Mouse (Mus musculus) kidney, adult 2 months (tissue): ENCODE data around the gene Plin2. TPM values are rescaled to one million over a fixed set of nuclear protein-coding genes. Genes with fewer than 3 reads are reported as not detected.
"Not testable (repeated sequence)": the region's sequence is repeated elsewhere in the genome, so short reads cannot be mapped to it uniquely, and the experiment has no call there.

ENCODE experiments used
- DNase-seq: peaks from one replicate; pipeline ENCODE4 v3.0.0; 2021
- H3K27ac ChIP-seq: fragments of 200-500 bp; 2 replicates; pipeline ENCODE4 v1.5.1; 2012; ENCODE audit warnings: low read depth, low read length, control low read depth, inconsistent platforms; ENCODE audit not compliant: insufficient read depth
- H3K27me3 ChIP-seq: fragments of 200-500 bp; replicated peaks from 2 replicates; pipeline ENCODE4 v1.6.1; 2012; ENCODE audit warnings: mild to moderate bottlenecking, moderate library complexity, low read length, inconsistent platforms; ENCODE audit not compliant: control insufficient read depth, insufficient read depth
- H3K36me3 ChIP-seq: fragments of 200-500 bp; 2 replicates; pipeline ENCODE4 v1.6.1; 2012; ENCODE audit warnings: mild to moderate bottlenecking, moderate library complexity, low read length, inconsistent platforms; ENCODE audit not compliant: control insufficient read depth, insufficient read depth
- H3K4me1 ChIP-seq: fragments of 200-500 bp; 2 replicates; pipeline ENCODE4 v1.6.1; 2011; ENCODE audit warnings: low read length; ENCODE audit not compliant: control insufficient read depth, insufficient read depth
- H3K4me3 ChIP-seq: fragments of 200-500 bp; 2 replicates; pipeline ENCODE4 v1.5.1; 2011; ENCODE audit warnings: mild to moderate bottlenecking, low read depth, low read length, control low read depth; ENCODE audit not compliant: insufficient read depth
- CTCF ChIP-seq: fragments of 200-500 bp; conservative IDR thresholded peaks from 2 replicates; pipeline ENCODE4 v1.5.1; 2011; ENCODE audit warnings: low read depth, mild to moderate bottlenecking, control low read depth, low read length, moderate library complexity, mixed read lengths; ENCODE audit not compliant: insufficient read depth, insufficient read length
- POLR2A ChIP-seq: fragments of 200-500 bp; IDR thresholded peaks from one replicate; pipeline ENCODE4 v1.6.1; 2011; ENCODE audit warnings: low read depth, low read length, control low read depth
- WGBS: fragments of 180-500 bp; shearing (Covaris S2); methylation state at CpG from one replicate; pipeline ENCODE4 v1.1.7; 2018; 5-methylcytosine and 5-hydroxymethylcytosine counted together
- polyA plus RNA-seq: library from polyadenylated mRNA; depleted of rRNA; stranded (reverse); fragments of >200 nt; gene quantifications from 2 replicates; pipeline ENCODE4 v1.2.3, GENCODE M21; 2012; rRNA removed

Plin2 gene
- polyA plus RNA-seq, 1 experiment = 143 TPM

DNA sequence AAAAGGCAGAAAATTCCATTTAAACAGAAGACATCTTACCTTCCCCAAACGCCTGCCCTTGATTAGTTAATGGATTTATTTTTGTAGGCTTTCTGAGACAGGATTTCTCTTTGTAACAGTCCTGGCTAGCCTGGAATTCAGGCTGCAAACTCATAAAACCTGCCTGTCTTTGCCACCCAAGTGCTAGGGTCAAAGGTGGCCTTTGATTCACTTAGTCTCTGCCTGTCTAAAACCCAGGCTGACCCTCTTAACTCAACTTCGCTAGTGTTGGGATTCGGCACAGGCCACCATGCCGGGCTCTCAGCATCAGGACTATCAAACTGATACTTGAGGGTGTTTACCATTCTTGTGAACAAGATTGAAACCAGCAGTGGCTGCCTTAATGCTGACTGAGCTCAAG is 38.0 kb downstream of the Plin2 start:
- no peak for TF ChIP-seq POLR2A
- TF ChIP-seq CTCF = no peak
- no peaks in the 10 kb centered on the region for H3K27me3 ChIP-seq
- WGBS = 53% methylated on average over 4 of the region's 4 CpGs
- H3K4me1 ChIP-seq = no peaks in the 10 kb centered on the region
- H3K27ac ChIP-seq = no peak overlapping the region
- DNase-seq = no peak
- H3K36me3 ChIP-seq = no peaks in the 10 kb centered on the region
- H3K4me3 ChIP-seq = no peak overlapping the region

DNA sequence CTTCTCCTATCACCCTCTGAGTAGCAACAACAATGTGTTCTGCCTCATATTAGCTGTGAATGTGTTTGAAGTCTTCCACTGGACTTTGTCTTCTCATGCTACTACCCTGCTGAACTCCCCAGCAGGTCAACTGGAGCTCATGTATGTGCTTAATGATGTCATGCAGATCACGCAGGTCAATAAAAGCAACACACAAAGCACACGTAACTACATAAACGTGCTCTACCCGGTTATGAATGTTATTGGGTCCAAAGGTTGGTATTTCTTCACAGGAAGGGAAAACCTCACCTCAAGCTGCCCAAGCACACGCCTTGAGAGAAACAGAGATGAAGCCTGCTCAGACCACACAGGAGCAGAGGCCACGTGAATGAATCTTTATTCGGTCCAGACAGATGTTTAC is 43.4 kb downstream of the Plin2 start:
- WGBS = 82% methylated on average over 7 of the region's 7 CpGs
- DNase-seq, H3K4me1 ChIP-seq, H3K27me3 ChIP-seq, H3K4me3 ChIP-seq, H3K27ac ChIP-seq, H3K36me3 ChIP-seq: not testable (repeated sequence)

DNA sequence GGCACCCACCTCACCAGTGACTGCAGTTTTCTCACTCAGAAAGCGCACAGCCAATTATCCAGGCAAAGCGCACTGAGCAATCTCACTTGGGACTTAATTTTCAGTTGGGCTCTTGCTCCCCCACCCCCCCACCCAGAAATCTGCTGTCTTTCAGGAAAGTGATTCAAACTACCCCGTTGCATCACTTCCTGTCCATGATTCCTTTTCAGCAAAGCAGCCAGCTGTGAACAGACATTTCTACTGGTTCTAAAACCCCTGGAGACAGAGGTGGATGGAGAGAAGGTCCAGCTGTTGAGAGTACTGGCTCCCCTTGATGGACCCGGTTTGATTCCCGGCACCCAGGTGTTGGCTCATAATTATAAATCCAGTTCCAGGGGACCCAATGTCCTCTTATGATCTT is 44.4 kb downstream of the Plin2 start:
- Histone ChIP-seq H3K27ac (no peak overlapping the region), H3K27me3 (no peaks in the 10 kb centered on the region), H3K36me3 (no peaks in the 10 kb centered on the region), H3K4me1 (no peaks in the 10 kb centered on the region), H3K4me3 (no peak overlapping the region)
- 84% methylated on average over 5 of the region's 5 CpGs for WGBS
- TF ChIP-seq CTCF = no peak
- DNase-seq = no peak

DNA sequence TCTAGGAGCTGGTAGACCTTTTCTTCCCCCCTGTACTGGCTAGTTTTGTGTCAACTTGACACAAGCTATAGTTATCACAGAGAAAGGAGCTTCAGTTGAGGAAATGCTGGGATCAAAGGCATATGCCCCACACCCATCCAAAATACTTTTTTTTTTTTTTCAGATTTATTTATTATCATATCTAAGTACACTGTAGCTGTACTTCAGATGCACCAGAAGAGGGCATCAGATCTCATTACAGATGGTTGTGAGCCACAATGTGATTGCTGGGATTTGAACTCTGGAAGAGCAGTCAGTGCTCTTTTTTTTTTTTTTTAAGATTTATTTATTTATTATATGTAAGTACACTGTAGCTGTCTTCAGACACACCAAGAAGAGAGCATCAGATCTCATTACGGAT is 47.3 kb downstream of the Plin2 start:
- not testable (repeated sequence) for DNase-seq, H3K27me3 ChIP-seq, H3K36me3 ChIP-seq, H3K4me3 ChIP-seq, H3K27ac ChIP-seq, H3K4me1 ChIP-seq
- WGBS = 91% methylated on average over 1 of the region's 1 CpGs

DNA sequence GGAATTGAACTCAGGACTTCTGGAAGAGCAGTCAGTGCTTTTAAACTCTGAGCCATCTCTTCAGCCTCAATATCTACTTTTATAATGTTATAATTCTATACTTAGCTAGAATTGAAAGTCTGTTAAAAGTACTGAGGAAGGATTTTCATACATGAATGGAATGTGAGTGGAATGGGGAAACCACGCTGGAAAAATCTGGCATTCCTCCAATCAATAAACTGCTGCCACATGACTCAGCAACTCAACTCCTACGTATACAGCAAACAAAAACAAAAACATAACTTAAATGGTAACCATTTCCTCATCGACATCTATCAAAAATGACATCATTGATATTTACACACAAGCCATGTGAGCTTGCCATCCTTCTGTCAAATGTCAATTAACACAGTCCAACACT is 47.7 kb downstream of the Plin2 start:
- DNase-seq = no peak
- H3K27ac ChIP-seq = no peak overlapping the region
- no peaks in the 10 kb centered on the region for H3K4me1 ChIP-seq
- H3K36me3 ChIP-seq = no peaks in the 10 kb centered on the region
- no peaks in the 10 kb centered on the region for H3K27me3 ChIP-seq
- no peak overlapping the region for H3K4me3 ChIP-seq
- WGBS = 35% methylated on average over 3 of the region's 3 CpGs
- TF ChIP-seq CTCF = no peak
- no peak for TF ChIP-seq POLR2A

DNA sequence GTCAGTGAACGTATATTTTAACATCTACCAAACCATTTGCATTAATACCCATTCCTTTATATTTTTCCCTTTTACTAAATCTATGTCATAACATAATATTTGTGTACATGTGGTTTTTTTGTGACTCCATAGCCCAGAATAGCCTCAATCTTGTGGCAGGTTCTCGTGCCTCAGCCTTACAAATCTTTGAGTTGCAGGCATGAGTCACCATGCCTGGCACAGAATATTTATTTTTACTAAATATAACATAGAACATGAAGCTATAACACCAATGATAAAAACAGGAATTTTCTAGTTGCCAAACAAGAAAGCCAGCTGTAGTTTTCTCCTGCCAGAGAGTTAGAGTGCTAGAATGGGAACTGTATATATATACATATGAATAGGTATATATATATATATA is 49.4 kb downstream of the Plin2 start:
- H3K27me3 ChIP-seq = no peaks in the 10 kb centered on the region
- WGBS = 77% methylated on average over 2 of the region's 2 CpGs
- no peak for DNase-seq
- H3K36me3 ChIP-seq = no peaks in the 10 kb centered on the region
- TF ChIP-seq POLR2A = no peak
- no peak for TF ChIP-seq CTCF
- no peak overlapping the region for H3K4me3 ChIP-seq
- no peak overlapping the region for H3K27ac ChIP-seq
- H3K4me1 ChIP-seq = no peaks in the 10 kb centered on the region

DNA sequence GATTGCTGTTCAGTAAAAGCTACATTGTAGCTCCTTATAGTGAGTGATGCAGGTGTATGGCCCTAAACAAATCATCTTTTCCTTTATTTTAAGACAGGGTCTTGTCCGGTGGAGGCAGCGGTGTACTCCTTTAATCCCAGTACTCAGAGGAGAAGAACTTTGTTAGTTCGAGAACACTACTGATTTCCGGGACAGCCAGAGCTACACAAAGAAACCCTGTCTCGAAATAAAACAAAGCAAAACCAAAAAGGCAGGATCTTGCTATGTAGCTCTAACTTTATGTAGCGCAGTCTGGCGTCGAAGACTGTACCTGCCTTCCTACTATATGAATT is 57.6 kb downstream of the Plin2 start:
- no peaks in the 10 kb centered on the region for H3K27me3 ChIP-seq
- no peaks in the 10 kb centered on the region for H3K36me3 ChIP-seq
- peak overlapping the region; percentile 62; the same call in 1 of the 2 replicates for H3K27ac ChIP-seq
- TF ChIP-seq CTCF (no peak), POLR2A (no peak)
- DNase-seq = no peak
- no peaks in the 10 kb centered on the region for H3K4me1 ChIP-seq
- H3K4me3 ChIP-seq = peak overlapping the region; percentile 29
- 35% methylated on average over 8 of the region's 8 CpGs for WGBS

DNA sequence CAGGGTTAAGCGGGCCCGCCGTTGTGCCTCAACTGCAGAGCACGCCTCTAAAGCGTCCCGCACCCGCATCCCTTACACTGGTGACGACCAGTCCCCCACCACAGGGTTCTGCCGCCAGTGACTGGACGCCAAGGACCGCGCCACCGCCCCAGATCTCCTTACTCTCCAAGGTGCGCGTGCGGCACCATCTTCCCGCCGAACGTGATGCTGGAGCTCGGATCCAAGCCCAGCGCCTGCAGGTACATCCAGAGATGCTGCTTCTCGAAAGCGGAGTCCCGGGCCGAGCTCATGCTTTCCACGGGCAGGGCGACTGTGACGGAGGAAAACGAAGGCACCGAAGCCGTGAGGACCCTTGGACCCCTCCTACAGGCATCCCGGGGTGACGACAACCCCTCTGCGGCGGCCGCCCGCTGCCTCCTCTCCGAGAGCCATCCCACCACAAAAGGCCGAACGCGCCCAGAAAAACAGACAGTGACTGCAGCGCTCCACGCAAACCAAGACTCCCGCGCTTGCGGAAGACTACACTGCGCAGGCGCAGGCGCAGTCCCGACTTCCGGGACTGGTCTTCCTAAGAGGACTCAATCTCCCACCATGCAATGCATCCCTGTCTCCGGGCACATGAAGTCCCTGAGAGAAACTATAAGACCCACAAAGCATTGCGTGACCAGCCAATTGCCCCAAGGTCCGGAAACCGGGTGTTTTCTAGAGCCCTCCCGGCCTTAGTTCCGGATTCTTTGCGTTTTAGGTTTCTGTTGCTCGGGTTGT is 58.2 kb downstream of the Plin2 start, which contains the start of gene Haus6:
Gene Haus6 (minus strand): TSS at position 532 of the 765 bp plus-strand sequence.
- TF ChIP-seq CTCF (no peak), POLR2A (no peak)
- Histone ChIP-seq H3K27me3 (no peaks in the 10 kb centered on the region), H3K4me1 (no peaks in the 10 kb centered on the region), H3K36me3 (no peaks in the 10 kb centered on the region), H3K4me3 (peak within 1 kb of the TSS; percentile 89), H3K27ac (peak within 1 kb of the TSS; percentile 62; the same call in 1 of the 2 replicates)
- WGBS = under 1% methylated on average over 59 of the region's 59 CpGs
- DNase-seq = peak; percentile 98

Other genes starting within 250 kb of the Plin2 start
- 0.05 TPM in 1 of 2 replicates, not detected in the other for gene Saxo1, start 111.7 kb downstream of the Plin2 start, polyA plus RNA-seq
- 34.0 and 36.0 TPM in 2 replicates for gene Rraga, start 94.4 kb downstream of the Plin2 start, polyA plus RNA-seq
- gene Haus6, start 58.0 kb downstream of the Plin2 start, polyA plus RNA-seq = 2.8 and 3.2 TPM in 2 replicates
- gene Dennd4c, start 78.5 kb upstream of the Plin2 start, polyA plus RNA-seq = 4.7 and 5.6 TPM in 2 replicates
- 429 and 521 TPM in 2 replicates for gene Rps6, start 187.4 kb upstream of the Plin2 start, polyA plus RNA-seq
- gene Acer2, start 204.3 kb upstream of the Plin2 start, polyA plus RNA-seq = 28.0 and 35.0 TPM in 2 replicates